Mouse (Mus musculus): ENCODE results near the gene Tcf7l2. TPM values are rescaled to one million over a fixed set of nuclear protein-coding genes. Genes with fewer than 3 reads are reported as not detected.

The Tcf7l2 gene
- total and polyA plus RNA-seq, 2 experiments from 2014 or later: 3.0 to 38.6 TPM

DNA sequence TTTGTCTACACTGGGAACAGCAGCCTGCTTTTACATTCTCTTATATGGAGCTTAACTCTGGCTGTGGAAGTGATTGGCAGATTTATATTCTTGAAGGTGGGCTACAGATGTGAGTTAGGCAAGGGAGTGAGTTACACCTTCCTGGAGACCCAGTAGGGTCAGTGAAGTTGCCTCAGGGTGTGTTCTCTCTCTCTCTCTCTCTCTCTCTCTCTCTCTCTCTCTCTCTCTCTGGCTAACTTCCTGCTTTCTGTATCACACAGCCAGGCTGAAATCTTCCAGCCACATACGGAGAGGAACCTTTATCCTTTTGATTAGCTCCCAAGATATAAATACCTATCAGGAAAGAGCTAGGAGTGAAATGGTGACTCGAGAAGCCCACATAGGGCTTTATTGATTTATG lies 26.0 kb downstream of the Tcf7l2 start:
- H3K27ac ChIP-seq (ENCODE audit: low read depth): no peak overlapping the region
- no peaks in the 10 kb centered on the region for H3K9me3 ChIP-seq (replicated peaks; ENCODE audit: control insufficient read depth, low read length)
- peaks cover 19% of the 10 kb centered on the region for H3K4me1 ChIP-seq (ENCODE audit: control insufficient read depth, insufficient read depth)
- 19% methylated on average over 2 of the region's 2 CpGs for WGBS
- TF ChIP-seq EP300 (IDR thresholded peaks at IDR 0.05; ENCODE audit: low read depth) (no peak), CTCF (IDR thresholded peaks at IDR 0.05; ENCODE audit: low read depth) (no peak)
- no peaks in the 10 kb centered on the region for H3K27me3 ChIP-seq (ENCODE audit: control insufficient read depth, insufficient read depth, low read length)
- H3K4me2 ChIP-seq (ENCODE audit: low read depth, low read length): no peak overlapping the region
- DNase-seq (ENCODE audit: low spot score) (no peak), ATAC-seq (ENCODE audit: insufficient read depth, low read depth) (no peak)
- H3K36me3 ChIP-seq (replicated peaks; ENCODE audit: control insufficient read depth, insufficient read depth, low read length): no peaks in the 10 kb centered on the region
- no peak overlapping the region for H3K9ac ChIP-seq (replicated peaks; ENCODE audit: low read depth, low read length)
- H3K4me3 ChIP-seq (ENCODE audit: low read depth, low read length): no peak overlapping the region

GRCm38 (mm10) chr19:55768246-55768645 lies 26.6 kb downstream of the Tcf7l2 start:
- Histone ChIP-seq H3K27ac (ENCODE audit: low read depth) (no peak overlapping the region), H3K9ac (replicated peaks; ENCODE audit: low read depth, low read length) (no peak overlapping the region)

GRCm38 (mm10) chr19:55768889-55769288 lies 27.3 kb downstream of the Tcf7l2 start:
- peaks cover 23% of the 10 kb centered on the region for H3K4me1 ChIP-seq (ENCODE audit: control insufficient read depth, insufficient read depth)
- peak; percentile 17; the same call in 1 of the 2 replicates for ATAC-seq (ENCODE audit: insufficient read depth, low read depth)
- 50% methylated on average over 11 of the region's 11 CpGs for WGBS
- H3K9ac ChIP-seq (replicated peaks; ENCODE audit: low read depth, low read length): no peak overlapping the region
- H3K27ac ChIP-seq (ENCODE audit: low read depth): no peak overlapping the region
- H3K27me3 ChIP-seq (ENCODE audit: control insufficient read depth, insufficient read depth, low read length): no peaks in the 10 kb centered on the region
- H3K4me3 ChIP-seq (ENCODE audit: low read depth, low read length): no peak overlapping the region
- no peak overlapping the region for H3K4me2 ChIP-seq (ENCODE audit: low read depth, low read length)
- no peak for DNase-seq (ENCODE audit: low spot score)
- TF ChIP-seq EP300 (IDR thresholded peaks at IDR 0.05; ENCODE audit: low read depth) (no peak), CTCF (IDR thresholded peaks at IDR 0.05; ENCODE audit: low read depth) (no peak)
- no peaks in the 10 kb centered on the region for H3K9me3 ChIP-seq (replicated peaks; ENCODE audit: control insufficient read depth, low read length)
- H3K36me3 ChIP-seq (replicated peaks; ENCODE audit: control insufficient read depth, insufficient read depth, low read length): no peaks in the 10 kb centered on the region

More at GRCm38 (mm10) chr19:55768246-55768645, 26.6 kb downstream of the Tcf7l2 start:
- Histone ChIP-seq H3K4me3 (ENCODE audit: low read depth, low read length) (no peak overlapping the region), H3K4me2 (ENCODE audit: low read depth, low read length) (0 out of 2 replicates have a peak overlapping the region, but pooled peaks have one; percentile 2), H3K4me1 (ENCODE audit: control insufficient read depth, insufficient read depth) (peaks cover 23% of the 10 kb centered on the region), H3K36me3 (replicated peaks; ENCODE audit: control insufficient read depth, insufficient read depth, low read length) (no peaks in the 10 kb centered on the region), H3K27me3 (ENCODE audit: control insufficient read depth, insufficient read depth, low read length) (no peaks in the 10 kb centered on the region), H3K9me3 (replicated peaks; ENCODE audit: control insufficient read depth, low read length) (no peaks in the 10 kb centered on the region)
- DNase-seq (ENCODE audit: low spot score) (no peak), ATAC-seq (ENCODE audit: insufficient read depth, low read depth) (no peak)
- no peak for TF ChIP-seq CTCF (IDR thresholded peaks at IDR 0.05; ENCODE audit: low read depth)
- no peak for TF ChIP-seq EP300 (IDR thresholded peaks at IDR 0.05; ENCODE audit: low read depth)
- 46% methylated on average over 11 of the region's 11 CpGs for WGBS

GRCm38 (mm10) chr19:55774334-55774733 lies 32.7 kb downstream of the Tcf7l2 start:
- 30% methylated on average over 4 of the region's 4 CpGs for WGBS
- no peak overlapping the region for H3K9ac ChIP-seq (replicated peaks; ENCODE audit: low read depth, low read length)
- peaks cover 10% of the 10 kb centered on the region; the same call in 1 of the 2 replicates for H3K4me1 ChIP-seq (ENCODE audit: control insufficient read depth, insufficient read depth)
- no peaks in the 10 kb centered on the region for H3K9me3 ChIP-seq (replicated peaks; ENCODE audit: control insufficient read depth, low read length)
- TF ChIP-seq EP300 (IDR thresholded peaks at IDR 0.05; ENCODE audit: low read depth) (no peak), CTCF (IDR thresholded peaks at IDR 0.05; ENCODE audit: low read depth) (no peak)
- no peak overlapping the region for H3K4me2 ChIP-seq (ENCODE audit: low read depth, low read length)
- H3K4me3 ChIP-seq (ENCODE audit: low read depth, low read length): no peak overlapping the region
- DNase-seq (ENCODE audit: low spot score): no peak
- no peak for ATAC-seq (ENCODE audit: insufficient read depth, low read depth)
- H3K27ac ChIP-seq (ENCODE audit: low read depth): peak overlapping the region; percentile 46; the same call in 1 of the 2 replicates
- H3K27me3 ChIP-seq (ENCODE audit: control insufficient read depth, insufficient read depth, low read length): no peaks in the 10 kb centered on the region
- H3K36me3 ChIP-seq (replicated peaks; ENCODE audit: control insufficient read depth, insufficient read depth, low read length): no peaks in the 10 kb centered on the region

DNA sequence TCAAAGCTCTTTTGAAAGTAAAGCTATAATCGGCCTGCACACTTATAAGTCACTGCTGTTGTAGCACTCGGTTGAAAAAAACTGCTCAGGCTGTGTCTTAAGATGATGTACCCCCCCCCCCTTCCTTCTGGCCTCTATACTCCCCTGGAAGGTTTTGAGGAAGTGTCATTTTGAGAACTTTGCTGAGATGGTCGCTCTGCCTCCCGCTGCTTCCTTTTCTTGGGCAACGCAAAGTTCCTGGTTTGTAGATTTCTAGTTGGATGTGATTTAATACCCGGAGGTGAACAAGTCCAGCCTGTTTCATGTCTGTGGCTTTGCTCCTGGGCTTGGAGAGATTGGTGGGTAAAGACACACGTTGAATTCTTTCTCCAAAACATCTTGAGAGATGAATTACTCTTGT lies 33.2 kb downstream of the Tcf7l2 start:
- DNase-seq (ENCODE audit: low spot score) (no peak), ATAC-seq (ENCODE audit: insufficient read depth, low read depth) (no peak)
- no peaks in the 10 kb centered on the region for H3K27me3 ChIP-seq (ENCODE audit: control insufficient read depth, insufficient read depth, low read length)
- peaks cover 10% of the 10 kb centered on the region; the same call in 1 of the 2 replicates for H3K4me1 ChIP-seq (ENCODE audit: control insufficient read depth, insufficient read depth)
- H3K9ac ChIP-seq (replicated peaks; ENCODE audit: low read depth, low read length): no peak overlapping the region
- no peaks in the 10 kb centered on the region for H3K9me3 ChIP-seq (replicated peaks; ENCODE audit: control insufficient read depth, low read length)
- H3K27ac ChIP-seq (ENCODE audit: low read depth): no peak overlapping the region
- TF ChIP-seq CTCF (IDR thresholded peaks at IDR 0.05; ENCODE audit: low read depth): no peak
- no peak for TF ChIP-seq EP300 (IDR thresholded peaks at IDR 0.05; ENCODE audit: low read depth)
- H3K36me3 ChIP-seq (replicated peaks; ENCODE audit: control insufficient read depth, insufficient read depth, low read length): no peaks in the 10 kb centered on the region
- WGBS: 66% methylated on average over 7 of the region's 7 CpGs
- H3K4me2 ChIP-seq (ENCODE audit: low read depth, low read length): no peak overlapping the region
- no peak overlapping the region for H3K4me3 ChIP-seq (ENCODE audit: low read depth, low read length)

GRCm38 (mm10) chr19:55779871-55780270 lies 38.3 kb downstream of the Tcf7l2 start:
- no peak for DNase-seq (ENCODE audit: low spot score)
- Histone ChIP-seq H3K4me3 (ENCODE audit: low read depth, low read length) (no peak overlapping the region), H3K4me1 (ENCODE audit: control insufficient read depth, insufficient read depth) (peaks cover 16% of the 10 kb centered on the region), H3K27me3 (ENCODE audit: control insufficient read depth, insufficient read depth, low read length) (no peaks in the 10 kb centered on the region), H3K4me2 (ENCODE audit: low read depth, low read length) (no peak overlapping the region), H3K9me3 (replicated peaks; ENCODE audit: control insufficient read depth, low read length) (no peaks in the 10 kb centered on the region), H3K36me3 (replicated peaks; ENCODE audit: control insufficient read depth, insufficient read depth, low read length) (no peaks in the 10 kb centered on the region), H3K9ac (replicated peaks; ENCODE audit: low read depth, low read length) (no peak overlapping the region), H3K27ac (ENCODE audit: low read depth) (no peak overlapping the region)
- TF ChIP-seq EP300 (IDR thresholded peaks at IDR 0.05; ENCODE audit: low read depth) (no peak), CTCF (IDR thresholded peaks at IDR 0.05; ENCODE audit: low read depth) (no peak)
- WGBS: 73% methylated on average over 10 of the region's 10 CpGs
- ATAC-seq (ENCODE audit: insufficient read depth, low read depth): no peak

Measured in heart, postnatal 0 days (tissue).